Mouse (Mus musculus): ENCODE measurements around the gene Rbks. TPM values are rescaled to one million over a fixed set of nuclear protein-coding genes. Genes with fewer than 3 reads are reported as not detected.

The Rbks gene
- polyA plus RNA-seq, 1 experiment from 2014 or later, result 23.4 TPM

DNA sequence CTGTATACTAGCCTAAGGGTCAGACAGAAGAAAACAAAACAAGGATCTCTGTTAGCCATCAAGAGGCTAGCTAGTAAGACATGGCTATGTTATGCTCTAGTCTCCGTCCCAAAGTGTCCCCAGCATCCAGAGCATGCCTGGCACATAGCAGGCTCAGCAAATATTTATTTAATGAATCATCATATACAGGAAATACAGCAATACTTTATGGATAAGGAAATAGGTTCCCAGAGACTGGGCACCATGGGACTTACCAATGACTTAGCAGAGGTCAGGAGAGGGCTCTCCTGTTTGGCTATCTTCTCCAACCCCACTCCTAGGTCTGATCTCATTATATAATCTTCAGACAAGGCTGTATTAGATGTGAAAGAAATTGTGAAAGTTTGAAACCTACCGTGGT is 50.1 kb downstream of the Rbks start:
- no peak for ATAC-seq
- no peaks in the 10 kb centered on the region for H3K27me3 ChIP-seq (ENCODE audit: insufficient read depth, low read length)

DNA sequence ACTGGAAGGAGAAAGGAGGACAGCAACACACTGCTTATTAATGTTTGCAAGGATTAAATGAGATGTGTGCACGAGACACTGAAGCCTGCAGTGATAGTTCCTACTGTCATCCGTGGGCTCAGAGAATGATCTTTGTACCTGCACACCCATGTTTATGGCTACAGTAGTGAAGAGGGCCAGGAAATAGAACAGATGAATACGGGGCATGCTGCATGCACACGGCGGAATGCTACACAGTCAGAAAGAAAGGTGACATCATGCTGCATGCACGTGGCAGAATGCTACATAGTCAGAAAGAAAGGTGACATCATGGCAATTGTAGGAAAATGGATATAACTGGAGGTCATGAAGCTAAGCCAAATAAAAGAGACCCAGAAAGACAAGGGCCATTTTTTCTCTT is 50.9 kb downstream of the Rbks start:
- DNase-seq (no peak), ATAC-seq (no peak)
- Histone ChIP-seq H3K4me3 (ENCODE audit: low read depth, low read length) (no peak overlapping the region), H3K36me3 (replicated peaks; ENCODE audit: insufficient read depth, low read length) (peaks cover 20% of the 10 kb centered on the region), H3K27ac (ENCODE audit: low read depth) (no peak overlapping the region), H3K9ac (replicated peaks) (no peak overlapping the region), H3K4me2 (ENCODE audit: low read depth, low read length) (no peak overlapping the region), H3K9me3 (ENCODE audit: low read length) (no peaks in the 10 kb centered on the region), H3K4me1 (ENCODE audit: insufficient read depth) (no peaks in the 10 kb centered on the region), H3K27me3 (ENCODE audit: insufficient read depth, low read length) (no peaks in the 10 kb centered on the region)
- WGBS (ENCODE audit: insufficient replicate concordance), result 76% methylated on average over 6 of the region's 6 CpGs
- no peak for TF ChIP-seq CTCF (IDR thresholded peaks at IDR 0.05; ENCODE audit: low read depth)
- no peak for TF ChIP-seq EP300 (IDR thresholded peaks at IDR 0.05; ENCODE audit: low read depth)

More for the DNA sequence above, 50.1 kb downstream of the Rbks start:
- Histone ChIP-seq H3K9ac (replicated peaks) (no peak overlapping the region), H3K4me2 (ENCODE audit: low read depth, low read length) (no peak overlapping the region), H3K4me3 (ENCODE audit: low read depth, low read length) (no peak overlapping the region), H3K27ac (ENCODE audit: low read depth) (no peak overlapping the region), H3K36me3 (replicated peaks; ENCODE audit: insufficient read depth, low read length) (peaks cover 23% of the 10 kb centered on the region; the same call in 1 of the 2 replicates), H3K9me3 (ENCODE audit: low read length) (no peaks in the 10 kb centered on the region), H3K4me1 (ENCODE audit: insufficient read depth) (no peaks in the 10 kb centered on the region)
- DNase-seq, result no peak
- 74% methylated on average over 2 of the region's 2 CpGs for WGBS (ENCODE audit: insufficient replicate concordance)
- TF ChIP-seq EP300 (IDR thresholded peaks at IDR 0.05; ENCODE audit: low read depth), result no peak
- TF ChIP-seq CTCF (IDR thresholded peaks at IDR 0.05; ENCODE audit: low read depth), result no peak

DNA sequence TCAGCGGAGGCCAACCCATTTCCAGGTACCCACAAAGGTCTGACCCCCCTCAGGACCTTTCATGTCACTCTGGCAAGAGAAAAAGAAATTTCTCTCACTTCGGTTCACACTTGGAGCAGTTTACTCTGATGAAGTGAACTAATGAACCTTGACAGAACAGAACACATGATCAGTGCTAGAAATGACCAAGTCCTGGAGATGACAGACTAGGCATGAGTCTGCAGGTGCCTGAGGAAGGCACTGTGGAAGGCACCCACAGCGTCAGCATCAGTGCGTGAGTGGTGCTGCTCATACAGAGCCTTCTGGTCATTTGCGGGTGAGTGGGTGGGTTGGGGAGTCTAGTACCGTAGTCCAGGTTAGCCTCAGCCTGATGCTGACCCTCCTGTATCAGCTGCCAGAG is 51.6 kb downstream of the Rbks start:
- WGBS (ENCODE audit: insufficient replicate concordance), result 84% methylated on average over 6 of the region's 6 CpGs
- H3K27me3 ChIP-seq (ENCODE audit: insufficient read depth, low read length), result no peaks in the 10 kb centered on the region
- no peak overlapping the region for H3K27ac ChIP-seq (ENCODE audit: low read depth)

DNA sequence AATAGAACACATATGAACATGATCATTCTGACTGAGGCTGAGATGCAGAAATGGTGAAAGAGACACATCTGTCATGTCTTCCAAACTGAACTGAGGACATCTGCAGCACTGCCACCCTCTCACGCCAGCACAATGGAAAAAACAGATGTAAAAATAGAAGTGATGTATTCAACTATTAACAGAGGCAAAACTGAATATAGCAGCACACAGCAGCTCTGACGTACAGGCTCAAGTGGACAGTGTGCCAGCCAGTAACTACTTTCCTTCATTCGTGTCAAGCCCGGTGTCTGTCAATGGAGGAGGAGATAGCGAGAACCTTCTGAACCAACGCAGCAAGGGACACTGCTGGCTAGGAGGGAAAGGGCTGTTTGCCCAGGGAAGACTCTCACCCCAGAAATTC is 52.6 kb downstream of the Rbks start:
- ATAC-seq, result no peak
- H3K27ac ChIP-seq (ENCODE audit: low read depth), result no peak overlapping the region
- H3K4me1 ChIP-seq (ENCODE audit: insufficient read depth), result no peaks in the 10 kb centered on the region
- H3K9ac ChIP-seq (replicated peaks), result no peak overlapping the region
- H3K27me3 ChIP-seq (ENCODE audit: insufficient read depth, low read length), result no peaks in the 10 kb centered on the region
- DNase-seq, result no peak
- WGBS (ENCODE audit: insufficient replicate concordance), result 89% methylated on average over 6 of the region's 6 CpGs
- H3K9me3 ChIP-seq (ENCODE audit: low read length), result no peaks in the 10 kb centered on the region
- peaks cover 14% of the 10 kb centered on the region for H3K36me3 ChIP-seq (replicated peaks; ENCODE audit: insufficient read depth, low read length)
- no peak overlapping the region for H3K4me2 ChIP-seq (ENCODE audit: low read depth, low read length)
- no peak for TF ChIP-seq EP300 (IDR thresholded peaks at IDR 0.05; ENCODE audit: low read depth)
- TF ChIP-seq CTCF (IDR thresholded peaks at IDR 0.05; ENCODE audit: low read depth), result no peak
- H3K4me3 ChIP-seq (ENCODE audit: low read depth, low read length), result no peak overlapping the region

More for the DNA sequence above, 51.6 kb downstream of the Rbks start:
- ATAC-seq, result no peak
- H3K9me3 ChIP-seq (ENCODE audit: low read length), result no peaks in the 10 kb centered on the region
- H3K9ac ChIP-seq (replicated peaks), result no peak overlapping the region
- no peak overlapping the region for H3K4me2 ChIP-seq (ENCODE audit: low read depth, low read length)
- no peaks in the 10 kb centered on the region for H3K4me1 ChIP-seq (ENCODE audit: insufficient read depth)
- no peak for DNase-seq
- no peak overlapping the region for H3K4me3 ChIP-seq (ENCODE audit: low read depth, low read length)
- peaks cover 15% of the 10 kb centered on the region for H3K36me3 ChIP-seq (replicated peaks; ENCODE audit: insufficient read depth, low read length)
- no peak for TF ChIP-seq EP300 (IDR thresholded peaks at IDR 0.05; ENCODE audit: low read depth)

DNA sequence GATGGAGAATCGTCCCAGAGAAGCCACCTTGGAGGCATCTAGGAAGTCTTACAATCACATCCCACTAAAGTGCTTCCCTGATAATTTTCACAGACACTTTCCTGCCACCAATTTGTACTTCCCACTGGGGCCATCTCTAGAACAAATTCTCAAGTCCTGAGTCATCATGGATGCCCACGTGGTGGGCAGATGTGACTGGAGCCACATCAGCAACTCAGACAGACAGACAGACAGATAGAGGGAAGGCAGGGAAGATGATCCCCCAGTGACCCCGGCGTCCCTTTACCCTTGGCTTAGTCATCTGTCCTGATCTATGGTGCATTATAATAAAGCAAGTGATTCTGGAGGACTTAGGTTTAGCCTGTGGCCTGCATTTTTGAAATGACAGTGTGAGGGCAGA is 53.2 kb downstream of the Rbks start:
- Histone ChIP-seq H3K4me1 (ENCODE audit: insufficient read depth) (no peaks in the 10 kb centered on the region), H3K27me3 (ENCODE audit: insufficient read depth, low read length) (no peaks in the 10 kb centered on the region), H3K4me2 (ENCODE audit: low read depth, low read length) (no peak overlapping the region), H3K4me3 (ENCODE audit: low read depth, low read length) (no peak overlapping the region), H3K27ac (ENCODE audit: low read depth) (no peak overlapping the region), H3K36me3 (replicated peaks; ENCODE audit: insufficient read depth, low read length) (peaks cover 14% of the 10 kb centered on the region), H3K9ac (replicated peaks) (no peak overlapping the region), H3K9me3 (ENCODE audit: low read length) (no peaks in the 10 kb centered on the region)
- WGBS (ENCODE audit: insufficient replicate concordance), result 79% methylated on average over 4 of the region's 4 CpGs
- DNase-seq (no peak), ATAC-seq (no peak)
- TF ChIP-seq CTCF (IDR thresholded peaks at IDR 0.05; ENCODE audit: low read depth), result no peak

DNA sequence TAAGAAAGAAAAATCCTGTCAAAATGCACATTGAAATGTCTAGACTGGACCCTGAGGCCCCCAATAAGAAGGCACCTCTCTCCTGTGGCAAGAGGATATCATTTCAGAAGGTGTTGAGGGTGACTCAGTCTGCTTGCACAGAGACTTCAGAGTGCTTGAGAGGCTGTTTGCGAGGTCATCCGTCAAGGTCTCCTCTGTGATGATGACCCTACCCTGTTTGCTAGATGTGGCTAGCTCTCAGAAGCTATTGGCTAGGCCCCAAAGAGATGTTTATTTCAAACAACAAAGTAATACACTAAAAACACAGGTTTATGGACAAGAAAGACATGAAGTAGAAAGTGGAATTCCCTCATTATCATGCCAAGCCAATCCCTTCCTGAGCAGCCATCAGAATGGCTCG is 55.1 kb downstream of the Rbks start:
- Histone ChIP-seq H3K9ac (replicated peaks) (no peak overlapping the region), H3K4me3 (ENCODE audit: low read depth, low read length) (no peak overlapping the region), H3K9me3 (ENCODE audit: low read length) (no peaks in the 10 kb centered on the region), H3K4me1 (ENCODE audit: insufficient read depth) (no peaks in the 10 kb centered on the region), H3K36me3 (replicated peaks; ENCODE audit: insufficient read depth, low read length) (peaks cover 14% of the 10 kb centered on the region), H3K27me3 (ENCODE audit: insufficient read depth, low read length) (no peaks in the 10 kb centered on the region), H3K27ac (ENCODE audit: low read depth) (no peak overlapping the region), H3K4me2 (ENCODE audit: low read depth, low read length) (no peak overlapping the region)
- 83% methylated on average over 3 of the region's 3 CpGs for WGBS (ENCODE audit: insufficient replicate concordance)
- DNase-seq (no peak), ATAC-seq (no peak)
- TF ChIP-seq EP300 (IDR thresholded peaks at IDR 0.05; ENCODE audit: low read depth) (no peak), CTCF (IDR thresholded peaks at IDR 0.05; ENCODE audit: low read depth) (no peak)

DNA sequence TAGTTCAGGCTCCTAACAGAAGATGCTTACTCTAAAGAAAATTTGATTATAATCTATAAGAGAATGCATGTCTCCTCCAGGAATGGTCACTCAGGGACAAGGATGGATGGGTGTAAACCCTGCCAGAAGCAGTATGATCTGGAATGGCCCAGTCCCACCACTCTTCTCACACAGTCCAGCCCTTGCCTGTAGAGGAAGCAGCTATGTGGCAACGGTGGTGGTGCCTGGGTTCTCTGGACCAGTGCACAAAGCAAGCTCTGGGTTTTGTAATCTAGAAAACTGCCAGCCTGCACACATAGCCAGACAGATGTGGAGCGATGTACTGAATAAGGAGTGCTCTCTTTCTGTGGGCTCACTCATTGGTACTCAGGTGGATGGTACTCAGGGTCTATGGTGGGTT is 56.9 kb downstream of the Rbks start:
- Histone ChIP-seq H3K4me2 (ENCODE audit: low read depth, low read length) (no peak overlapping the region), H3K9ac (replicated peaks) (no peak overlapping the region), H3K27me3 (ENCODE audit: insufficient read depth, low read length) (no peaks in the 10 kb centered on the region), H3K36me3 (replicated peaks; ENCODE audit: insufficient read depth, low read length) (peaks cover 4% of the 10 kb centered on the region; the same call in 1 of the 2 replicates), H3K9me3 (ENCODE audit: low read length) (no peaks in the 10 kb centered on the region), H3K4me3 (ENCODE audit: low read depth, low read length) (no peak overlapping the region), H3K4me1 (ENCODE audit: insufficient read depth) (no peaks in the 10 kb centered on the region), H3K27ac (ENCODE audit: low read depth) (no peak overlapping the region)
- no peak for TF ChIP-seq CTCF (IDR thresholded peaks at IDR 0.05; ENCODE audit: low read depth)
- TF ChIP-seq EP300 (IDR thresholded peaks at IDR 0.05; ENCODE audit: low read depth), result no peak
- ATAC-seq (no peak), DNase-seq (no peak)
- 72% methylated on average over 2 of the region's 2 CpGs for WGBS (ENCODE audit: insufficient replicate concordance)

Data from liver, postnatal 0 days (tissue).